Mouse (Mus musculus) lung, embryonic 16.5 days (tissue): ENCODE results near the gene Wap. TPM values are rescaled to one million over a fixed set of nuclear protein-coding genes. Genes with fewer than 3 reads are reported as not detected.

ENCODE experiments used
- polyA plus RNA-seq: library from polyadenylated mRNA; unstranded; fragments of >200 nt; fragmentation: Nextera tagmentation; extraction: Ambion mirVana; gene quantifications from 2 replicates; pipeline ENCODE4 v1.2.1, GENCODE M21; 2015

Wap gene
- polyA plus RNA-seq, 1 experiment from 2014 or later: not detected

Other genes with a start within 250 kb of the Wap start
- gene Zmiz2, start 249.6 kb downstream of the Wap start, polyA plus RNA-seq: 9.3 and 10.9 TPM in 2 replicates
- gene Ppia, start 223.2 kb downstream of the Wap start, polyA plus RNA-seq: 5,388 and 5,620 TPM in 2 replicates
- gene H2afv, start 194.2 kb downstream of the Wap start, polyA plus RNA-seq: 581 and 621 TPM in 2 replicates
- gene Purb, start 162.7 kb downstream of the Wap start, polyA plus RNA-seq: 31.2 and 32.6 TPM in 2 replicates
- gene Myo1g, start 117.7 kb downstream of the Wap start, polyA plus RNA-seq: 3.8 and 5.0 TPM in 2 replicates
- 79.1 and 79.3 TPM in 2 replicates for gene Ccm2, start 91.8 kb downstream of the Wap start, polyA plus RNA-seq
- gene Nacad, start 32.6 kb downstream of the Wap start, polyA plus RNA-seq: 1.6 TPM in 2 replicates
- gene Tbrg4, start 12.6 kb downstream of the Wap start, polyA plus RNA-seq: 31.5 and 34.8 TPM in 2 replicates
- 0.93 and 1.8 TPM in 2 replicates for gene Ramp3, start 19.9 kb upstream of the Wap start, polyA plus RNA-seq
- not detected in 2 replicates for gene Gm11983, start 199.0 kb upstream of the Wap start, polyA plus RNA-seq